Mouse (Mus musculus): Measurements from ENCODE around the gene Rps25.

GRCm38 (mm10) chr9:44410647-44411336 is 3.9 kb downstream of the Rps25 start:
- TF ChIP-seq POLR2A (IDR thresholded peaks at IDR 0.05; ENCODE audit: low read depth, low read length) (no peak), CTCF (IDR thresholded peaks at IDR 0.05; ENCODE audit: borderline replicate concordance, insufficient read depth, low read length) (no peak)

Data from embryonic fibroblast, embryonic 13.5 days (primary cell).